Mouse (Mus musculus): ENCODE data around the gene Foxp4. TPM values are rescaled to one million over a fixed set of nuclear protein-coding genes. Genes with fewer than 3 reads are reported as not detected.

Foxp4 gene
- total and polyA plus RNA-seq, 3 experiments: 7.1 to 50.5 TPM; not detected in 1

DNA sequence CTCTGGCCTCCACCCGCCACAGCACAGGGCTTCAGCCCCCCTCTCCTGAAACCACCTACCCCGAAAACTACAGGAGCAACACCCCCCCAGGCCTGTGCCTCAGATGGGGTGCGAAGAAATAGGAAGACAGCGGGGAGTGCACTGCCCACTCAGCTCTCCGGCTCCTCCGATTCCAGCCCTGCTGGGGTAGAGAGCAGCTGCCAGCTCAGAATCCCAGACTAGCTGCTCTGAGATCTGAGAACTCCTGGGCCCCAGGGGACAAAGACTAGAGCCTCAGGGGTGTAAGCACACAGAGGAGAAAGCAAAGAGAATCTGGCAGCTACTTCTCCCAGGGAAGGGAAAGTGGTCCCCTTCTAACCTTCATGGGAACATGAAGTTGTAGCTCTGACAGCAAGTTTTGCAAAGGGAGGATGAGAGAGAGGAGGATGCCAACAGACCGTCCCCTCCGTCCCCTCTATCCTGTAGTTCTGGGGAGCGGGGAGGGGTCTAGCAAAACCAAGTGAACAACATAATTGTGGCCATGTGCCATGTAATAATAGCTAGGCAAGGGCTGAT is 17.0 kb downstream of the Foxp4 start:
- Histone ChIP-seq H3K4me1 (ENCODE audit: control insufficient read depth in 1 of 2, insufficient read depth in 2 of 2, low read length in 2 of 2) (no peaks in the 10 kb centered on the region), H3K9ac (ENCODE audit: control insufficient read depth, low read depth, low read length, poor library complexity, severe bottlenecking) (no peak overlapping the region), H3K79me2 (ENCODE audit: control insufficient read depth, insufficient read depth, low read length, poor library complexity) (0 out of 2 replicates have a peak, but pooled peaks cover 2% of the 10 kb centered on the region), H3K9me3 (replicated peaks; ENCODE audit: insufficient read depth, low read length) (no peaks in the 10 kb centered on the region), H3K27ac (ENCODE audit: control insufficient read depth, low read depth, low read length) (no peak overlapping the region), H3K4me3 (ENCODE audit: control insufficient read depth in 1 of 2, insufficient read depth in 1 of 2, low read depth in 2 of 2, low read length in 2 of 2) (no peak overlapping the region), H3K27me3 (ENCODE audit: control insufficient read depth in 1 of 2, insufficient read depth in 2 of 2, low read length in 2 of 2) (no peaks in the 10 kb centered on the region), H3K36me3 (ENCODE audit: control insufficient read depth in 1 of 2, insufficient read depth in 2 of 2, low read length in 2 of 2) (no peaks in the 10 kb centered on the region; a peak in 1 of 4 replicates)
- no peak for DNase-seq (ENCODE audit: low read depth, low spot score)
- no peak for TF ChIP-seq MXI1 (IDR thresholded peaks at IDR 0.05; ENCODE audit: low read depth, low read length)
- no peak for TF ChIP-seq JUND (IDR thresholded peaks at IDR 0.05; ENCODE audit: low read depth, low read length)
- no peak for TF ChIP-seq TBP (IDR thresholded peaks at IDR 0.05; ENCODE audit: low read depth, low read length)
- no peak for TF ChIP-seq E2F4 (IDR thresholded peaks at IDR 0.05; ENCODE audit: borderline replicate concordance, low read depth, low read length)
- no peak for TF ChIP-seq KAT2A (conservative IDR thresholded peaks at IDR 0.05; ENCODE audit: low read depth, low read length)
- no peak for TF ChIP-seq MAFK (IDR thresholded peaks at IDR 0.05; ENCODE audit: borderline replicate concordance, low read depth, low read length)
- no peak for TF ChIP-seq MEF2A (IDR thresholded peaks at IDR 0.05; ENCODE audit: extremely low read depth, insufficient replicate concordance, low read depth, low read length, poor library complexity, severe bottlenecking)
- no peak for TF ChIP-seq ZNF384 (IDR thresholded peaks at IDR 0.05; ENCODE audit: low read depth, low read length)
- TF ChIP-seq RAD21 (IDR thresholded peaks at IDR 0.05; ENCODE audit: low read depth, low read length): no peak
- TF ChIP-seq TCF12 (IDR thresholded peaks at IDR 0.05; ENCODE audit: low read depth, low read length): no peak
- TF ChIP-seq MYC (IDR thresholded peaks at IDR 0.05; ENCODE audit: low read depth, low read length): no peak

DNA sequence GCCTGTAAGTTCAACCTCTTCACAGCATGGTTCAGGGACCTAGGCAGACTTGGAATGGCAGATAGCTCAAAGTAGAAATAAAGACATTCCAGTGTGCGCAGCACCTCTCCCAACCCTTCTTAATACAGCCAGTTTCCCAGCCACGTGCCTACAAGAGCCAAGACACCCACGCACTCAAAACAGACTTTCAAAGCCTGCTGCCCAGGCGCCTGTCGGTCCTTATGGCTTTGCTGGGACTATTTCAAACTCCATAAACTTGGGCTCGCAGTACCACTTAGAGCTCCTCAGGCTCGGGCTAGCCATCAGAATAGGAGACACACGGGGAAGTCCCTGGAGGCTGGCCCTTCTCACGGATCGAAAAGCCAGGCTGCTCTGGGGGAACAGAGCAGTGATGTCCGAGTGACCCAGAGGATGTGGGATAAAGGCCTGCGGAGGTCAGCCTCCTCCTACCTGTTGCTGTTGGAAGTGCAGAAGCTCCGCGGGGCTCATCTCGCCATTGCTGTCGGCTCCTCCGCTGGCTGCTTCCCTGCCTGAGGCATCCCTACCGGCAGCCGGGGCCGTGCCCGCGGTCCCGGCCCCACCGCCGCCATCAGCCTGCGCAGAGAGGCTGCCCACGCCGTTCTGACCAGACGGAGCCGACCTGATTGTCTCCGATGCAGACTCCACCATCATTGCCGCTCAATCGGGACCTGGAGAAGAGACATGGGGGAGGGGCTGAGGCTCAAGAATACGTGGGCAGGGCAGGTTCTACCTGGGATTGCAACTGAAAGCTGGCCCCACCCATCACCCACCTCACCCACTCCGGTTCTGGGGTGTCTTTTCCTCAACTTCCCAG is 20.4 kb downstream of the Foxp4 start:
- H3K79me2 ChIP-seq (ENCODE audit: control insufficient read depth, insufficient read depth, low read length, poor library complexity): no peaks in the 10 kb centered on the region
- H3K27me3 ChIP-seq (ENCODE audit: control insufficient read depth in 1 of 2, insufficient read depth in 2 of 2, low read length in 2 of 2): no peaks in the 10 kb centered on the region
- H3K27ac ChIP-seq (ENCODE audit: control insufficient read depth, low read depth, low read length): no peak overlapping the region
- no peaks in the 10 kb centered on the region for H3K4me1 ChIP-seq (ENCODE audit: control insufficient read depth in 1 of 2, insufficient read depth in 2 of 2, low read length in 2 of 2)
- H3K36me3 ChIP-seq (ENCODE audit: control insufficient read depth in 1 of 2, insufficient read depth in 2 of 2, low read length in 2 of 2): peaks cover 0 to 4% of the 10 kb centered on the region in 2 experiments; a peak in 2 of 4 replicates
- DNase-seq (ENCODE audit: low read depth, low spot score): no peak
- TF ChIP-seq CHD1 (IDR thresholded peaks at IDR 0.05; ENCODE audit: low read depth, low read length): no peak
- no peaks in the 10 kb centered on the region for H3K9me3 ChIP-seq (replicated peaks; ENCODE audit: insufficient read depth, low read length)
- H3K4me3 ChIP-seq (ENCODE audit: control insufficient read depth in 1 of 2, insufficient read depth in 1 of 2, low read depth in 2 of 2, low read length in 2 of 2): no peak overlapping the region
- H3K9ac ChIP-seq (ENCODE audit: control insufficient read depth, low read depth, low read length, poor library complexity, severe bottlenecking): no peak overlapping the region

DNA sequence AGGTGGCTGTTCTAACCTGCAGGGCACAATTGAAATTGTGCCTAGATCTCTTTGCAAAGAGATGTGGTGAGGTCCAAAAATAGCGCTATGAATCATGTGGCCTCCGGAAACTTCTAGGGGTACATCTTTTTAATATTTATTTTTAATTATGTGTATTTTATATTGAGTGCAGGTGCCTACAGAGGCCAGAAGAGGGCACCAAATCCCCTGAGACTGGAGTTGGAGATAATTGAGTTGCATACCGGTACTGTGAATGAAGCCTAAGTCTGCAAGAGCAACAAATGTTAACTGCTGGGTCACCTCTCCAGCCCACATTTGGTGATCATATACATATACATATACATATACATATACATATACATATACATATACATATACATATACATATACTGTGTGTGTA is 22.7 kb downstream of the Foxp4 start:
- Histone ChIP-seq H3K9me3 (replicated peaks; ENCODE audit: insufficient read depth, low read length) (no peaks in the 10 kb centered on the region), H3K27ac (ENCODE audit: control insufficient read depth, low read depth, low read length) (no peak overlapping the region), H3K36me3 (ENCODE audit: control insufficient read depth in 1 of 2, insufficient read depth in 2 of 2, low read length in 2 of 2) (peaks cover 0 to 4% of the 10 kb centered on the region in 2 experiments; a peak in 2 of 4 replicates), H3K27me3 (ENCODE audit: control insufficient read depth in 1 of 2, insufficient read depth in 2 of 2, low read length in 2 of 2) (no peaks in the 10 kb centered on the region), H3K9ac (ENCODE audit: control insufficient read depth, low read depth, low read length, poor library complexity, severe bottlenecking) (no peak overlapping the region), H3K4me1 (ENCODE audit: control insufficient read depth in 1 of 2, insufficient read depth in 2 of 2, low read length in 2 of 2) (no peaks in the 10 kb centered on the region), H3K4me3 (ENCODE audit: control insufficient read depth in 1 of 2, insufficient read depth in 1 of 2, low read depth in 2 of 2, low read length in 2 of 2) (no peak overlapping the region), H3K79me2 (ENCODE audit: control insufficient read depth, insufficient read depth, low read length, poor library complexity) (no peaks in the 10 kb centered on the region)
- DNase-seq (ENCODE audit: low read depth, low spot score): peak; percentile 70
- peak; percentile 66 for TF ChIP-seq RAD21 (IDR thresholded peaks at IDR 0.05; ENCODE audit: low read depth, low read length)
- TF ChIP-seq ZC3H11A (IDR thresholded peaks at IDR 0.05; ENCODE audit: low read depth, low read length): peak; percentile 44
- TF ChIP-seq SIN3A (IDR thresholded peaks at IDR 0.05; ENCODE audit: low read length): 0 out of 2 replicates have a peak, but pooled peaks have one; percentile 18
- TF ChIP-seq JUND (IDR thresholded peaks at IDR 0.05; ENCODE audit: low read depth, low read length): no peak
- peak; percentile 54 for TF ChIP-seq SMC3 (IDR thresholded peaks at IDR 0.05; ENCODE audit: low read depth, low read length)
- TF ChIP-seq CTCF (IDR thresholded peaks at IDR 0.05 in 2 of 3, conservative IDR thresholded peaks at IDR 0.05 in 1 of 3; ENCODE audit: control insufficient read depth in 1 of 3, insufficient read depth in 1 of 3, low read depth in 2 of 3, low read length in 3 of 3, poor library complexity in 1 of 3, severe bottlenecking in 1 of 3): peak; percentile 43 to 62 (median 52)
- TF ChIP-seq MAZ (IDR thresholded peaks at IDR 0.05; ENCODE audit: low read depth, low read length): no peak
